Mouse (Mus musculus): Measurements from ENCODE around the gene Dennd5b. TPM values are rescaled to one million over a fixed set of nuclear protein-coding genes. Genes with fewer than 3 reads are reported as not detected.
A peak's percentile ranks its signal among the peaks of the same experiment; 100 is the strongest.

Gene Dennd5b
- polyA plus RNA-seq, 1 experiment from 2014 or later = 9.6 TPM

DNA sequence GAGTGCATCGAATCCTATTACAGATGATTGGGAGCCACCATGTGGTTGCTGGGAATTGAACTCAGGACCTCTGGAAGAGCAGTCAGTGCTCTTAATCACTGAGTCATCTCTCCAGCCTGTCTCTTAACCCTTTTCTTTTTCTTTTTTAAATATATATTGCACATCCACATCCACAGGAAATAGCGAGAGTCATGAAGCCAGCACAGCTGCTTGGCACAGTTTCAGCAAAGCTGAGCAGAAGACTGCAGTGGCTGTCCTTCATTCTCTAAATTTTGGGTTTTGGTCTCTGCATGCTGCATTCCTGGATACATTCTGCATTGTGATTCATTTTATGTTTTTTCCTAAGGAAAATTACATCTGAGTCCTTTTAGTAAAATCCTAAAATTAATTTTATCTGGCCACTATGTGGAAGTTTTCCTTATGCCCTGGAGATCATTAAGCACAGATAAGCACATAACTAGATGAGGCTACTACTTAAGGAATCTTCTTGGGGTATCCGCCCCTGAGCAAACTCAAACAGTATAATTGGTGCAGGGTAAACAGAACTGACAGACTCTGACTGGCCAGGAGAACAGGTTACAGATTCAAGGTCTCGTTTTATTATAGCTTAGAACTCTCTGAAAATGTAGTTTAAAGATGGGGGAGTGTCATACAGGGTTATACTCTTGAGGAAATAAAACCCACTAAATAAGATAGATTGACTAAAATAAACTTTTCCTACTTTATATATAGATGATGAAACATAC, 50.3 kb downstream of the Dennd5b start:
- TF ChIP-seq CTCF (IDR thresholded peaks at IDR 0.05; ENCODE audit: low read depth) = no peak
- ATAC-seq = no peak

DNA sequence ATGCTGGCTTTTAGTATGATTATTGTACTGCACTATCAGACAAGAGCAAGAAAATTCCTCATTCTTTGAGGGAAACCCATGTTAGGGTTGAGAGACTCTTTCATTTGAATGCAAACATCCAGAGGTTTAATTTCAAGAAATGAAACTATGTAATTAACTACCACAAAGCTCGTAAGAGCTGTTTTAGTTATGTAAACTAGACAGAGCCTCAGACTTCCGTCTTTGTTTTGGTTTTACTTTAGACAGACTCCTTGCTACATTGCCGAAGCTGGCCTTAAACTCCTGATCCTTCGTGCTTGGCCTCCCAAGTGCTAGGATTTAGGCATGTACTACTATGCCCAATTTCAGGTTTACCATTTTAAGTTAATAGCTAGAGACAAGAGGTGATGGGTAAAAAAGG, 61.4 kb downstream of the Dennd5b start:
- no peak for ATAC-seq
- no peaks in the 10 kb centered on the region for H3K9me3 ChIP-seq (ENCODE audit: control insufficient read depth)
- peaks cover 5% of the 10 kb centered on the region for H3K36me3 ChIP-seq (ENCODE audit: control insufficient read depth, insufficient read depth)
- no peak for TF ChIP-seq CTCF (IDR thresholded peaks at IDR 0.05; ENCODE audit: low read depth)
- H3K4me2 ChIP-seq (replicated peaks; ENCODE audit: low read depth) = no peak overlapping the region
- H3K9ac ChIP-seq (ENCODE audit: low read depth, low read length) = no peak overlapping the region
- H3K4me3 ChIP-seq (ENCODE audit: low read depth, low read length) = no peak overlapping the region
- 80% methylated on average over 4 of the region's 4 CpGs for WGBS
- no peaks in the 10 kb centered on the region for H3K4me1 ChIP-seq (replicated peaks; ENCODE audit: control insufficient read depth, insufficient read depth, low read length)
- H3K27ac ChIP-seq (ENCODE audit: low read depth, low read length) = no peak overlapping the region
- no peaks in the 10 kb centered on the region for H3K27me3 ChIP-seq (replicated peaks; ENCODE audit: control insufficient read depth, insufficient read depth, low read length)

More for the DNA sequence above, 50.3 kb downstream of the Dennd5b start:
- WGBS = 28% methylated on average over 4 of the region's 4 CpGs
- no peak overlapping the region for H3K4me2 ChIP-seq (replicated peaks; ENCODE audit: low read depth)
- no peaks in the 10 kb centered on the region for H3K27me3 ChIP-seq (replicated peaks; ENCODE audit: control insufficient read depth, insufficient read depth, low read length)
- no peaks in the 10 kb centered on the region for H3K4me1 ChIP-seq (replicated peaks; ENCODE audit: control insufficient read depth, insufficient read depth, low read length)
- no peak overlapping the region for H3K4me3 ChIP-seq (ENCODE audit: low read depth, low read length)
- no peaks in the 10 kb centered on the region for H3K9me3 ChIP-seq (ENCODE audit: control insufficient read depth)
- no peak overlapping the region for H3K27ac ChIP-seq (ENCODE audit: low read depth, low read length)
- H3K9ac ChIP-seq (ENCODE audit: low read depth, low read length) = no peak overlapping the region
- no peaks in the 10 kb centered on the region; the same call in 1 of the 2 replicates for H3K36me3 ChIP-seq (ENCODE audit: control insufficient read depth, insufficient read depth)

DNA sequence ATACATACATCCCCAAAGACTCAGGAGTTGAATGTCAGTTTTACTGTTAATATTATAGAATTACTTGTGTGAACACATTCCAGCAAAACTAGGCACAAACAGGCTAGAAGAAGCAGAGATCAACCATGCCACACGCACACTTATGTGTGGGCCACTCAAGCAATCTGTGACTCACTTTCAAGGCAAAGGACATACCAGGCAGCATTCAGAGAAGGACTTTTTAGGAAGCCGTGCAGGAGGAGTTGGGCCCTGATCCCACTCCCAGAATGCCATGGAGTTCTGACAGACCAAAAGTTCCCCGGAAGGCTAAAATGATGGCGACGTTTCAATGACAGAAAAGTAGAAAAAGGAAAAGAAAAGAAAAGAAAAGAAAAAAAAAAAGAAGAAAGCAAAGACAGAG, 69.3 kb downstream of the Dennd5b start:
- Histone ChIP-seq H3K4me2 (replicated peaks; ENCODE audit: low read depth) (no peak overlapping the region), H3K4me1 (replicated peaks; ENCODE audit: control insufficient read depth, insufficient read depth, low read length) (no peaks in the 10 kb centered on the region), H3K27me3 (replicated peaks; ENCODE audit: control insufficient read depth, insufficient read depth, low read length) (no peaks in the 10 kb centered on the region), H3K4me3 (ENCODE audit: low read depth, low read length) (no peak overlapping the region), H3K9ac (ENCODE audit: low read depth, low read length) (no peak overlapping the region), H3K9me3 (ENCODE audit: control insufficient read depth) (no peaks in the 10 kb centered on the region), H3K27ac (ENCODE audit: low read depth, low read length) (no peak overlapping the region), H3K36me3 (ENCODE audit: control insufficient read depth, insufficient read depth) (peaks cover 25% of the 10 kb centered on the region)
- ATAC-seq = no peak
- no peak for TF ChIP-seq CTCF (IDR thresholded peaks at IDR 0.05; ENCODE audit: low read depth)
- WGBS = 93% methylated on average over 5 of the region's 5 CpGs

DNA sequence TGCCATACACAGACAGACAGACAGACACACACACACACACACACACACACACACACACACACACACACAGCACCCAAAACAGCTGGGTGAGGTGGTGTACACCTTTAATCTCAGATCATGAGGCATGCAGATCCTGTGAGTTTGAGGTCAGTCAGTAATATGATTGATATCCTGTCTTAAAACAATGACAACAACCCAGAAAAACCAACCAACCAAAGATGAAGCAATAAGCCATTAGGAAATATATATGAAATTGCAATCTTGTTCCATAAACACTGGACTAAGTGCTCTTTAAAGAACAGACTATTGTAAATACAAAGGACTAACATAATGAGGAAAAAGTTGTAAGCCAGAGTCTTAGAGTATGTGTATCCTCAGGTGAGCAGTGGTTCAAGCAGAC, 70.1 kb downstream of the Dennd5b start:
- Histone ChIP-seq H3K9ac (ENCODE audit: low read depth, low read length) (no peak overlapping the region), H3K4me2 (replicated peaks; ENCODE audit: low read depth) (no peak overlapping the region), H3K4me1 (replicated peaks; ENCODE audit: control insufficient read depth, insufficient read depth, low read length) (no peaks in the 10 kb centered on the region), H3K27ac (ENCODE audit: low read depth, low read length) (no peak overlapping the region), H3K4me3 (ENCODE audit: low read depth, low read length) (no peak overlapping the region), H3K27me3 (replicated peaks; ENCODE audit: control insufficient read depth, insufficient read depth, low read length) (no peaks in the 10 kb centered on the region), H3K9me3 (ENCODE audit: control insufficient read depth) (no peaks in the 10 kb centered on the region), H3K36me3 (ENCODE audit: control insufficient read depth, insufficient read depth) (peaks cover 33% of the 10 kb centered on the region)
- TF ChIP-seq CTCF (IDR thresholded peaks at IDR 0.05; ENCODE audit: low read depth) = no peak
- no peak for ATAC-seq

DNA sequence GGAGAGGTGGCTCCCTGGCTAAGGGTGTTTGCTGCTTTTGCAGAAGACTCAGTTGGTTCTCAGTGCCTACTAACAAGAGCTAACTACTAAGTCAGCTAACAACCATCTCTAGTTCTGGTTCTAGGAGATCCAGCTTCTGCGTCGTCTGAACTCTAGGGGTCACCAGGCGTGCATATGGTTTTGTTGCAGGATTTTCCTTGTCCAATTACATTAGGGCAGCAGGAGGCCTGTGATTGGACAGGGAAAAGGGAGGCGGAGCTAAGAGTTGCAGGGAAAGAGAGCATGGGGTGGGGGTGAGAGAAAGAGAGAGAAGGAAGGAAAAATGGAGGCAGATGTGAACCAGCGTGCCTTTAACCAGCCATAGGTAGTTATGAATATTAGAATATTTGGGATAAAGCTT, 83.0 kb downstream of the Dennd5b start:
- WGBS = 81% methylated on average over 5 of the region's 5 CpGs
- no peak for ATAC-seq
- no peak overlapping the region for H3K27ac ChIP-seq (ENCODE audit: low read depth, low read length)
- H3K4me3 ChIP-seq (ENCODE audit: low read depth, low read length) = no peak overlapping the region
- H3K4me1 ChIP-seq (replicated peaks; ENCODE audit: control insufficient read depth, insufficient read depth, low read length) = no peaks in the 10 kb centered on the region
- no peaks in the 10 kb centered on the region for H3K27me3 ChIP-seq (replicated peaks; ENCODE audit: control insufficient read depth, insufficient read depth, low read length)
- H3K4me2 ChIP-seq (replicated peaks; ENCODE audit: low read depth) = no peak overlapping the region
- H3K36me3 ChIP-seq (ENCODE audit: control insufficient read depth, insufficient read depth) = peaks cover 45% of the 10 kb centered on the region
- no peaks in the 10 kb centered on the region for H3K9me3 ChIP-seq (ENCODE audit: control insufficient read depth)
- H3K9ac ChIP-seq (ENCODE audit: low read depth, low read length) = no peak overlapping the region
- no peak for TF ChIP-seq CTCF (IDR thresholded peaks at IDR 0.05; ENCODE audit: low read depth)

DNA sequence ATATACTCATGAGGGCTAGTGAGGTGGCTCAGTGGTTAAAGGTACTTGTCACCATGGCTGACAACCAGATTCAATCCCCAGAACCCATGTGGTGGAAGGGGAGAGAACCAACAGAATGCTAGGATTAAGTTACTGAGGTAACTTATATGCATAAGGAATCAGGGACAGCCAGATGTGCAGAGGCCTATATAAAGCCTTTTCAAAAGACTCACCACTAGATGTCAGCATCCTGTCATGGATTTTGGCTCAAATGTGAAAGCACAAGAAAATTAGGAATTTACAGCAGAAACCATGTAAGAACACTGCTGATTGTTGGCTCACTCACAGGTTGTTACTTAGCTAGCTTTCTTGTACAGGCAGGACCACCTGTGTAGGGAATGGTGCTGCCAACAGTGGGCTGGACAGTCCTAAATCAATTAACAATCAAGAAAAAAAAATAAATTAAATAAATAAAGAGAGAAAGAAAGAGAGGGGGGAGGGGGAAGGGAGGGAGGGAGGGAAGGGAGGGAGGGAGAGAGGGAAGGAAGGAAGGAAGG, 90.6 kb downstream of the Dennd5b start:
- no peak overlapping the region for H3K4me2 ChIP-seq (replicated peaks; ENCODE audit: low read depth)
- ATAC-seq = no peak
- H3K27me3 ChIP-seq (replicated peaks; ENCODE audit: control insufficient read depth, insufficient read depth, low read length) = no peaks in the 10 kb centered on the region
- H3K9me3 ChIP-seq (ENCODE audit: control insufficient read depth) = no peaks in the 10 kb centered on the region
- no peak overlapping the region for H3K27ac ChIP-seq (ENCODE audit: low read depth, low read length)
- H3K4me3 ChIP-seq (ENCODE audit: low read depth, low read length) = no peak overlapping the region
- H3K4me1 ChIP-seq (replicated peaks; ENCODE audit: control insufficient read depth, insufficient read depth, low read length) = no peaks in the 10 kb centered on the region
- H3K9ac ChIP-seq (ENCODE audit: low read depth, low read length) = no peak overlapping the region
- peak; percentile 75 for TF ChIP-seq CTCF (IDR thresholded peaks at IDR 0.05; ENCODE audit: low read depth)
- H3K36me3 ChIP-seq (ENCODE audit: control insufficient read depth, insufficient read depth) = peaks cover 36% of the 10 kb centered on the region
